Mouse (Mus musculus) hematopoietic stem cell, adult 5-6 weeks (primary cell): ENCODE results near the gene Krtap1-5. TPM values are rescaled to one million over a fixed set of nuclear protein-coding genes. Genes with fewer than 3 reads are reported as not detected.

ENCODE experiments used
- ATAC-seq, 2 experiments: fragments of 125-278 bp in 1 of 2; replicated peaks in 1 of 2; 2 replicates each; pipeline ENCODE4 v1.8.0; 2016 to 2017; ENCODE audit warnings: inconsistent platforms in 2 of 2, mild to moderate bottlenecking in 2 of 2, moderate number of reproducible peaks in 2 of 2, low read depth in 1 of 2, moderate TSS enrichment in 1 of 2; ENCODE audit not compliant: low FRiP score in 2 of 2, poor library complexity in 2 of 2, severe bottlenecking in 2 of 2, insufficient read depth in 1 of 2, low TSS enrichment in 1 of 2
- total RNA-seq: library from RNA; stranded (forward); fragments of 172-1452, 232-1000 nt; gene quantifications from 2 replicates; pipeline ENCODE4 v1.2.3, GENCODE M21; 2017

The Krtap1-5 gene
- total RNA-seq, 1 experiment from 2014 or later: not detected

GRCm38 (mm10) chr11:99557976-99558745 is 22.7 kb downstream of the Krtap1-5 start:
- ATAC-seq: no peak

GRCm38 (mm10) chr11:99556753-99557152 is 24.1 kb downstream of the Krtap1-5 start, which contains the start of gene Krtap3-2:
Gene Krtap3-2, minus strand, starts transcription at chr11:99556853.
- ATAC-seq: no peak

- no peak for ATAC-seq
These were observed 24.6 kb downstream of the Krtap1-5 start for GRCm38 (mm10) chr11:99556195-99556594.

GRCm38 (mm10) chr11:99550765-99551164 is 30.1 kb downstream of the Krtap1-5 start, which contains the start of gene Krtap3-3:
Gene Krtap3-3, minus strand, starts transcription at chr11:99550865.
- no peak for ATAC-seq

- no peak for ATAC-seq
These were observed 32.9 kb downstream of the Krtap1-5 start for GRCm38 (mm10) chr11:99547892-99548291.

- ATAC-seq: no peak
These were observed 41.1 kb downstream of the Krtap1-5 start for GRCm38 (mm10) chr11:99539721-99540120.

Other genes starting within 250 kb of the Krtap1-5 start
- gene Krt26, start 243.1 kb downstream of the Krtap1-5 start, total RNA-seq: not detected in 2 replicates
- not detected in 2 replicates for gene Krt27, start 229.9 kb downstream of the Krtap1-5 start, total RNA-seq
- not detected in 2 replicates for gene Krt28, start 206.1 kb downstream of the Krtap1-5 start, total RNA-seq
- not detected in 2 replicates for gene Krt10, start 191.7 kb downstream of the Krtap1-5 start, total RNA-seq
- gene Krt12, start 158.8 kb downstream of the Krtap1-5 start, total RNA-seq: not detected in 2 replicates
- not detected in 2 replicates for gene Krt20, start 142.9 kb downstream of the Krtap1-5 start, total RNA-seq
- gene Krt23, start 87.9 kb downstream of the Krtap1-5 start, total RNA-seq: not detected in 2 replicates
- gene Krt39, start 59.7 kb downstream of the Krtap1-5 start, total RNA-seq: not detected in 2 replicates
- gene Krt40, start 37.9 kb downstream of the Krtap1-5 start, total RNA-seq: not detected in 2 replicates
- gene Krtap3-3, start 30.2 kb downstream of the Krtap1-5 start, total RNA-seq: not detected in 2 replicates
- not detected in 2 replicates for gene Krtap3-2, start 24.2 kb downstream of the Krtap1-5 start, total RNA-seq
- not detected in 2 replicates for gene Gm11939, start 21.6 kb downstream of the Krtap1-5 start, total RNA-seq
- gene Krtap3-1, start 14.4 kb downstream of the Krtap1-5 start, total RNA-seq: not detected in 2 replicates
- not detected in 2 replicates for gene Krtap1-4, start 2.6 kb upstream of the Krtap1-5 start, total RNA-seq
- gene Krtap1-3, start 10.3 kb upstream of the Krtap1-5 start, total RNA-seq: not detected in 2 replicates
- not detected in 2 replicates for gene Krtap9-3, start 17.1 kb upstream of the Krtap1-5 start, total RNA-seq
- not detected in 2 replicates for gene Gm11938, start 22.3 kb upstream of the Krtap1-5 start, total RNA-seq
- gene Gm11937, start 29.2 kb upstream of the Krtap1-5 start, total RNA-seq: not detected in 2 replicates
- not detected in 2 replicates for gene Krtap2-4, start 33.8 kb upstream of the Krtap1-5 start, total RNA-seq
- gene Gm11562, start 39.4 kb upstream of the Krtap1-5 start, total RNA-seq: not detected in 2 replicates
- gene Krtap4-1, start 47.2 kb upstream of the Krtap1-5 start, total RNA-seq: not detected in 2 replicates
- gene Krtap4-2, start 54.1 kb upstream of the Krtap1-5 start, total RNA-seq: not detected in 2 replicates
- not detected in 2 replicates for gene Krtap4-7, start 63.1 kb upstream of the Krtap1-5 start, total RNA-seq
- not detected in 2 replicates for gene Gm11555, start 69.2 kb upstream of the Krtap1-5 start, total RNA-seq
- gene Gm11563, start 77.9 kb upstream of the Krtap1-5 start, total RNA-seq: not detected in 2 replicates
- gene Krtap4-6, start 84.9 kb upstream of the Krtap1-5 start, total RNA-seq: not detected in 2 replicates
- not detected in 2 replicates for gene Gm14190, start 109.7 kb upstream of the Krtap1-5 start, total RNA-seq
- not detected in 2 replicates for gene Gm14180, start 153.3 kb upstream of the Krtap1-5 start, total RNA-seq
- not detected in 2 replicates for gene Gm11595, start 191.9 kb upstream of the Krtap1-5 start, total RNA-seq
- gene Krtap4-8, start 199.7 kb upstream of the Krtap1-5 start, total RNA-seq: not detected in 2 replicates
- gene Krtap4-9, start 204.2 kb upstream of the Krtap1-5 start, total RNA-seq: not detected in 2 replicates
- gene Gm11596, start 212.5 kb upstream of the Krtap1-5 start, total RNA-seq: not detected in 2 replicates
- gene Gm11569, start 217.9 kb upstream of the Krtap1-5 start, total RNA-seq: not detected in 2 replicates
- not detected in 2 replicates for gene Gm11554, start 223.4 kb upstream of the Krtap1-5 start, total RNA-seq
- gene Krtap4-13, start 228.9 kb upstream of the Krtap1-5 start, total RNA-seq: not detected in 2 replicates
- gene Gm11564, start 234.7 kb upstream of the Krtap1-5 start, total RNA-seq: not detected in 2 replicates